In the genomic region with DNA sequence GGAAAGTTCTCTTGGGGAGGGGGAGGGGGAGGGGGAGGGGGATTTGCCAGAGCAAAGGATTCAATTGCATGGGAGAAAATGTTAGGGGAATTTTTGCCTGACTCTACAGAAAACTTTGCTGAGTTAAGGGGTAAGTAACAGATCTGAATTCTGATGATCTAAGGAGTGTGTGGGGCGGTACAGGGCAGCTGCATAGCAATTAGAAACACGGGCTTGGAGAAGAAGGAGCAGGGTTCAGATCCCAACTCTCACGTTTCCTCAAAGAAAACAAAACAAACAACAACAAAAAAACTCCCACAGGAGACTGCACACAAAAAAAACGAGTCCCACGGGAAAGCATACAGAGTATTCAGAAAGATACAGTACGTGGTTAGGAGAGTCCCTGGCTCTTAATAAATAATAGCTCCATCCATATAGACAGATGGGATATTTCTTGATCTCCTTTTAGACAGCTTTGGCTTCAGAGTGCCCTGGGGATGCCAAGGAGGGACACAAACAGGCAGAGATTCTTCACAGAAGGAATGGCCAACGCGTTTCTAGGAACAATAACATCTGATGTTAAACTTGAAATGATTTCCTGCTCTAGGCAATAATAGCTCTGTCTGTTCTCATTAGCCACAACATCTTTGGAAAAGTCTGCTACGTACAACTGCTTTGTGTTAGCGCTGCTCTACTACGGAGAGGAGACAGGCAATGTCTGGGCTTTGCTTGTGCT, we compare ENCODE assay signal across 11 mouse cellular contexts. TPM values are rescaled to one million over a fixed set of nuclear protein-coding genes. Genes with fewer than 3 reads are reported as not detected.
DNase-seq lines count a peak whose midpoint lies in the region; ATAC-seq and TF ChIP-seq lines count a peak whose summit lies in the region.
"Had no signal": no experiment of that assay in that cellular context is flagged by ENCODE, and none has a peak within 500 bp of the region (broad histone marks: within the 10 kb centered on the region; RNA-seq: fewer than 3 reads in every experiment).

No protein-coding gene starts in this region.

- H3K27me3 ChIP-seq in heart, embryonic 16.5 days (ENCODE audit: control insufficient read depth, insufficient read depth, low read length) = no peaks in the 10 kb centered on the region
- H3K27me3 ChIP-seq in forebrain, embryonic 10.5 days (ENCODE audit: poor library complexity, severe bottlenecking) = peaks cover 34% of the 10 kb centered on the region
- no peaks in the 10 kb centered on the region for H3K27me3 ChIP-seq in forebrain, postnatal 0 days (ENCODE audit: insufficient read depth, low read length)
- no peaks in the 10 kb centered on the region for H3K27me3 ChIP-seq in midbrain, embryonic 15.5 days (replicated peaks)

- no peaks in the 10 kb centered on the region for H3K36me3 ChIP-seq in heart, embryonic 16.5 days (ENCODE audit: control insufficient read depth, insufficient read depth)
- H3K36me3 ChIP-seq in forebrain, embryonic 10.5 days (replicated peaks) = no peaks in the 10 kb centered on the region
- no peaks in the 10 kb centered on the region for H3K36me3 ChIP-seq in forebrain, postnatal 0 days (ENCODE audit: insufficient read depth)
- no peaks in the 10 kb centered on the region for H3K36me3 ChIP-seq in midbrain, embryonic 15.5 days (replicated peaks)
- H3K36me3 ChIP-seq: liver, embryonic 15.5 days had no signal

- H3K4me3 ChIP-seq in heart, embryonic 16.5 days (ENCODE audit: low read length) = no peak overlapping the region
- H3K4me3 ChIP-seq in forebrain, embryonic 10.5 days = no peak overlapping the region
- no peak overlapping the region for H3K4me3 ChIP-seq in forebrain, postnatal 0 days (ENCODE audit: low read depth, low read length)
- H3K4me3 ChIP-seq in midbrain, embryonic 15.5 days = no peak overlapping the region
- H3K4me3 ChIP-seq: liver, embryonic 15.5 days had no signal

- no peak for DNase-seq in heart, adult 9 months (ENCODE audit: low spot score in 2 of 2)
- DNase-seq in forebrain, embryonic 10.5 days (ENCODE audit: extremely low spot score, low spot score) = no peak
- no peak for DNase-seq in forebrain, postnatal 0 days
- no peak for DNase-seq in spleen, postnatal 4 days (ENCODE audit: low spot score in 2 of 2)
- DNase-seq in thymus, postnatal 14 days = no peak
- no peak for DNase-seq in right cerebral cortex, adult 18-20 months
- DNase-seq: kidney, postnatal 14 days; right cerebral cortex, postnatal 14 days had no signal

- no peak overlapping the region for H3K9ac ChIP-seq in heart, embryonic 16.5 days (ENCODE audit: low read length)
- no peak overlapping the region for H3K9ac ChIP-seq in forebrain, postnatal 0 days
- H3K9ac ChIP-seq in midbrain, embryonic 15.5 days = no peak overlapping the region
- H3K9ac ChIP-seq: liver, embryonic 15.5 days had no signal

- 43% methylated on average over 11 of the region's 11 CpGs for WGBS in heart, embryonic 16.5 days
- WGBS in forebrain, embryonic 10.5 days = 32% methylated on average over 11 of the region's 11 CpGs
- WGBS in forebrain, postnatal 0 days = 19% methylated on average over 11 of the region's 11 CpGs
- WGBS in midbrain, embryonic 15.5 days = 19% methylated on average over 11 of the region's 11 CpGs

- no peak for ATAC-seq in heart, embryonic 16.5 days (replicated peaks; ENCODE audit: extremely low read depth, insufficient read depth, low FRiP score)
- peak; percentile 70 for ATAC-seq in forebrain, postnatal 0 days
- 0 out of 2 replicates have a peak, but pooled peaks have one; percentile 37 for ATAC-seq in midbrain, embryonic 15.5 days (replicated peaks)

- peak overlapping the region; percentile 12 for H3K27ac ChIP-seq in heart, embryonic 16.5 days (ENCODE audit: low read length)
- peak overlapping the region; percentile 80 for H3K27ac ChIP-seq in forebrain, embryonic 10.5 days
- 0 out of 2 replicates have a peak overlapping the region, but pooled peaks have one; percentile 29 for H3K27ac ChIP-seq in forebrain, postnatal 0 days (ENCODE audit: low read depth, low read length)
- H3K27ac ChIP-seq in midbrain, embryonic 15.5 days = peak overlapping the region; percentile 31
- H3K27ac ChIP-seq: liver, embryonic 15.5 days had no signal

- peaks cover 33% of the 10 kb centered on the region for H3K4me1 ChIP-seq in heart, embryonic 16.5 days (ENCODE audit: control insufficient read depth, insufficient read depth, low read length)
- peaks cover 77% of the 10 kb centered on the region for H3K4me1 ChIP-seq in forebrain, embryonic 10.5 days
- H3K4me1 ChIP-seq in forebrain, postnatal 0 days (ENCODE audit: insufficient read depth) = peaks cover 14% of the 10 kb centered on the region; the same call in 1 of the 2 replicates
- peaks cover 35% of the 10 kb centered on the region for H3K4me1 ChIP-seq in midbrain, embryonic 15.5 days
- H3K4me1 ChIP-seq: liver, embryonic 15.5 days had no signal

- H3K4me2 ChIP-seq in heart, embryonic 16.5 days (ENCODE audit: low read depth, low read length) = no peak overlapping the region
- no peak overlapping the region for H3K4me2 ChIP-seq in forebrain, postnatal 0 days (ENCODE audit: low read depth)
- 0 out of 2 replicates have a peak overlapping the region, but pooled peaks have one; percentile 2 for H3K4me2 ChIP-seq in midbrain, embryonic 15.5 days
- H3K4me2 ChIP-seq: liver, embryonic 15.5 days had no signal

- TF ChIP-seq CTCF in forebrain, postnatal 0 days (IDR thresholded peaks at IDR 0.05; ENCODE audit: low read depth) = no peak

- H3K9me3 ChIP-seq in heart, embryonic 16.5 days (replicated peaks; ENCODE audit: control insufficient read depth, low read length) = no peaks in the 10 kb centered on the region
- peaks cover 7% of the 10 kb centered on the region for H3K9me3 ChIP-seq in forebrain, embryonic 10.5 days
- H3K9me3 ChIP-seq in forebrain, postnatal 0 days (ENCODE audit: low read length) = no peaks in the 10 kb centered on the region
- H3K9me3 ChIP-seq in midbrain, embryonic 15.5 days = no peaks in the 10 kb centered on the region
- H3K9me3 ChIP-seq: liver, embryonic 15.5 days had no signal

RNA-seq across cellular contexts. Expression of gene Acbd6, which starts 29.4 kb away (rescaled TPM):
- polyA plus RNA-seq in heart, embryonic 16.5 days (2015; fragmentation: Nextera tagmentation; extraction: Ambion mirVana) = 50.5 and 55.4 TPM in 2 replicates
- 72.5 and 73.2 TPM in 2 replicates for polyA plus RNA-seq in forebrain, embryonic 10.5 days (2016; fragmentation: Nextera tagmentation; extraction: Ambion mirVana)
- total RNA-seq in forebrain, postnatal 0 days (2014; rRNA removed) = 98.9 and 114 TPM in 2 replicates
- 143 and 152 TPM in 2 replicates for polyA plus RNA-seq in forebrain, postnatal 0 days (2015; fragmentation: Nextera tagmentation; extraction: Ambion mirVana)
- 89.3 and 93.8 TPM in 2 replicates for polyA plus RNA-seq in midbrain, embryonic 15.5 days (2015; fragmentation: Nextera tagmentation; extraction: Ambion mirVana)

Comparison
In these comparisons a context has a peak if more than half of its experiments do, and no peak if none do; other contexts are left out.
1. H3K27ac ChIP-seq: peak in every context shown above with its lines; median percentile 80 in forebrain, embryonic 10.5 days; 31 in midbrain, embryonic 15.5 days; 29 in forebrain, postnatal 0 days; 12 in heart, embryonic 16.5 days.